Mouse (Mus musculus): ENCODE measurements around the gene Bnipl. TPM values are rescaled to one million over a fixed set of nuclear protein-coding genes. Genes with fewer than 3 reads are reported as not detected.

The Bnipl gene
- polyA plus RNA-seq, 1 experiment from 2014 or later = 0.60 TPM

- 72% methylated on average over 5 of the region's 5 CpGs for WGBS
- Histone ChIP-seq H3K27me3 (ENCODE audit: insufficient read depth, poor library complexity, severe bottlenecking) (no peaks in the 10 kb centered on the region), H3K9me3 (no peaks in the 10 kb centered on the region), H3K36me3 (peaks cover 40% of the 10 kb centered on the region), H3K4me1 (replicated peaks) (peaks cover 28% of the 10 kb centered on the region), H3K4me3 (no peak overlapping the region), H3K27ac (no peak overlapping the region)
- DNase-seq (ENCODE audit: low spot score) = no peak
Measured at GRCm38 (mm10) chr3:95286011-95286410, 35.0 kb upstream of the Bnipl start.

- no peak for DNase-seq (ENCODE audit: low spot score)
- Histone ChIP-seq H3K4me3 (no peak overlapping the region), H3K4me1 (replicated peaks) (peaks cover 34% of the 10 kb centered on the region), H3K27ac (no peak overlapping the region), H3K9me3 (no peaks in the 10 kb centered on the region), H3K27me3 (ENCODE audit: insufficient read depth, poor library complexity, severe bottlenecking) (no peaks in the 10 kb centered on the region), H3K36me3 (peaks cover 34% of the 10 kb centered on the region)
- 93% methylated on average over 5 of the region's 5 CpGs for WGBS
Measured at GRCm38 (mm10) chr3:95285390-95285789, 34.4 kb upstream of the Bnipl start.

GRCm38 (mm10) chr3:95284501-95285281 lies 33.7 kb upstream of the Bnipl start:
- WGBS = 90% methylated on average over 12 of the region's 12 CpGs
- no peaks in the 10 kb centered on the region for H3K9me3 ChIP-seq
- DNase-seq (ENCODE audit: low spot score) = no peak
- H3K36me3 ChIP-seq = peaks cover 27% of the 10 kb centered on the region
- H3K27me3 ChIP-seq (ENCODE audit: insufficient read depth, poor library complexity, severe bottlenecking) = no peaks in the 10 kb centered on the region
- H3K27ac ChIP-seq = no peak overlapping the region
- peak overlapping the region; percentile 78; the same call in 1 of the 2 replicates for H3K4me3 ChIP-seq
- H3K4me1 ChIP-seq (replicated peaks) = peaks cover 34% of the 10 kb centered on the region

GRCm38 (mm10) chr3:95284062-95284461 lies 33.1 kb upstream of the Bnipl start:
- Histone ChIP-seq H3K9me3 (no peaks in the 10 kb centered on the region), H3K36me3 (peaks cover 22% of the 10 kb centered on the region), H3K4me3 (peak overlapping the region; percentile 78), H3K27ac (peak overlapping the region; percentile 96), H3K4me1 (replicated peaks) (peaks cover 34% of the 10 kb centered on the region), H3K27me3 (ENCODE audit: insufficient read depth, poor library complexity, severe bottlenecking) (no peaks in the 10 kb centered on the region)
- DNase-seq (ENCODE audit: low spot score) = no peak
- WGBS = 27% methylated on average over 1 of the region's 1 CpGs

GRCm38 (mm10) chr3:95283589-95283941 lies 32.6 kb upstream of the Bnipl start:
- H3K27ac ChIP-seq = peak overlapping the region; percentile 96
- peak overlapping the region; percentile 78 for H3K4me3 ChIP-seq
- H3K27me3 ChIP-seq (ENCODE audit: insufficient read depth, poor library complexity, severe bottlenecking) = no peaks in the 10 kb centered on the region
- no peaks in the 10 kb centered on the region for H3K9me3 ChIP-seq
- 4% methylated on average over 7 of the region's 7 CpGs for WGBS
- peaks cover 17% of the 10 kb centered on the region for H3K36me3 ChIP-seq
- H3K4me1 ChIP-seq (replicated peaks) = peaks cover 34% of the 10 kb centered on the region
- no peak for DNase-seq (ENCODE audit: low spot score)

- Histone ChIP-seq H3K4me3 (peak overlapping the region; percentile 78), H3K4me1 (replicated peaks) (peaks cover 34% of the 10 kb centered on the region), H3K36me3 (peaks cover 11% of the 10 kb centered on the region), H3K9me3 (no peaks in the 10 kb centered on the region), H3K27me3 (ENCODE audit: insufficient read depth, poor library complexity, severe bottlenecking) (no peaks in the 10 kb centered on the region), H3K27ac (peak overlapping the region; percentile 96)
- DNase-seq (ENCODE audit: low spot score) = peak; percentile 83
- WGBS = under 1% methylated on average over 51 of the region's 51 CpGs
Measured at GRCm38 (mm10) chr3:95282865-95283588, 32.0 kb upstream of the Bnipl start.

DNA sequence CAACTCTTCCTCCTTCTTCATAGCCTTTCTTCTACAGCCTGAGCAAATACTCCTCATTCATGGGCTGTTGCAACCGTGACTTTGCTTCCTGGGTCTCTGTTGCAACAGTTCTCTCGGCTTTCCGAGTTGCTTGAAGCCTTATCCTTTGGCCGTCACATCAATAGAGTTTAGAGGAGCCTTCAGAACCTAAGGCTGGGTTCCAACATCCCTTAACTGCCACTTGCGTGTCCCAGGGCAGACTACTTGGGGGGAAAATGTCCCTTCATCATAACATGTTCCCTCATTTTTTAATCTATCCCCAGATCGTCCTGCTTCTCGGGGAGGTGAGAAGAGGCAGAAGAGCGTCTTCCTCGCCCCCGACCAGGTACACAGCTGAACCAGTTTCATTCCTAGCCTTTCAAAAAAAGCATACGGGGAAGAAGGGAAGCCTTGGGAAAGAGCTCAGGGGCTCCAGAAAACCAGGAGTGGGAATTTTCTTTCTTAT lies 31.4 kb upstream of the Bnipl start:
- no peak for DNase-seq (ENCODE audit: low spot score)
- peak overlapping the region; percentile 96 for H3K27ac ChIP-seq
- H3K4me1 ChIP-seq (replicated peaks) = peaks cover 34% of the 10 kb centered on the region
- WGBS = under 1% methylated on average over 11 of the region's 11 CpGs
- peaks cover 5% of the 10 kb centered on the region for H3K36me3 ChIP-seq
- no peaks in the 10 kb centered on the region for H3K27me3 ChIP-seq (ENCODE audit: insufficient read depth, poor library complexity, severe bottlenecking)
- H3K4me3 ChIP-seq = peak overlapping the region; percentile 78
- H3K9me3 ChIP-seq = no peaks in the 10 kb centered on the region

DNA sequence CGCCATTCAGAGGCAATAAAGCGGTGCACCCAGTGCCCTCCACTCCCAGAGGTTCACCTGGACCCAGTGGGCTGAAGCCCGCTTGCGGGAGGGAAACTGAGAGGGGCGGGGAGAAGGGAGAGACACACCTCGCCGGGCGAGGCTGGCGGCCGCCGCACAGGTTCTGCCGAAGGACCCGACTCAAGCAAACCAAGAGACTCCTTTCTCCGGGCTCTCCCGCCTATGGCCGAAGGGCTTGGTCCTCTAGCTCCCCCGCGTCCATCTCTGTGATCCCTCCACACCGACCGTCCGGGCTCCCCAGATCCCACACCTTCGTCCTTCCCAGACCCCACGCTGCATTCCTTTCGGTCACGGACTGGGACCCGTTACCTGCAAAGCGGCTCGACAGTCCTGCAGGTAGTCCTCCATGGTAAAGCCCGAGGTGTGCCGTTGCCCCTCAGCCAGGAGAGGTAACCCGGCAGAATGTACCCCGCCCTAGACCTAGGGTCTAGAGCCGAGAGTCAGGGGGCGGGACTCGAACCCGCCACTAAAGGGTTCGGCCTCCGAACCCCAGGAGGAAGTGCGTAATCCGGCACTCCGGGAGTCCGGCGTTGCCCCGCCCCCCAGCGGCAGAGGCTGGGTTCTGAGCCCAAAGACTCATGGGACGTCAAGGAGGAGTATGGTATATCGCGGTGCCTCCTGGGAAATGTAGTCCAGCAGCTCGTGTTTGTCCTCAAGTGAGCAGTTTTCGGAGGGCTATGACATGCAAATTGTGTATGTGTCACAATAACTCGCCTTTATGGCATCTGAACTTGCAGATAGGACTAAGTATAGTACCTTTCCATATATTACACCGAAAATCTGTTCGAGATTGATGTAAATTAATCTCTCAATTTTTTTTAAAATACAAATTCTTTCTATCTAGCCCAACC lies 30.5 kb upstream of the Bnipl start, which contains the start of the genes Mindy1 and Prune1:
Mindy1 (plus strand) TSS at position 130 of the 911 bp plus-strand sequence.
Prune1 (minus strand) TSS at position 861 of the 911 bp plus-strand sequence.
- H3K27ac ChIP-seq = peak within 1 kb of the TSS; percentile 96
- H3K4me3 ChIP-seq = peak within 1 kb of the TSS; percentile 78
- peaks cover 2% of the 10 kb centered on the region; the same call in 1 of the 2 replicates for H3K36me3 ChIP-seq
- peaks cover 34% of the 10 kb centered on the region for H3K4me1 ChIP-seq (replicated peaks)
- H3K9me3 ChIP-seq = no peaks in the 10 kb centered on the region
- no peaks in the 10 kb centered on the region for H3K27me3 ChIP-seq (ENCODE audit: insufficient read depth, poor library complexity, severe bottlenecking)
- WGBS = under 1% methylated on average over 53 of the region's 53 CpGs
- DNase-seq (ENCODE audit: low spot score) = peak; percentile 97

DNA sequence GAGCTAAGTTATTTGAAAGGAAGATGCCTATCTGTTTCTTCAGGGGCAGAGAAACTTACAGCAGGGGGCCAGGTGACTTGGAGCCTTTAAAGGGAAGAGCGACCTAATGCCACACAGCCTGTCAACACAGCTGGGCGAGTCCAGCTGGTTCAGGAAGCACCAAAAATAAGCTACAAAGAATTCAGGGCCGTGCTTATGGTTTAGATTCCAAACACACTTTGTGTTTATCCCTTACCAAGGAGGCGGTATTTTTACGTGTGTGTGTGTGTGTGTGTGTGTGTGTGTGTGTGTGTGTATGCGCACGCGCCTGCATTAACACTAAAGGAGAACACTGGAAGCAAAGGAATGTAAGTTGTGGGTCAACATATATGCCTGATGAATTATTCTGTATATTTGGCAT lies 29.8 kb upstream of the Bnipl start:
- Histone ChIP-seq H3K27ac (peak overlapping the region; percentile 96), H3K4me1 (replicated peaks) (peaks cover 34% of the 10 kb centered on the region), H3K4me3 (peak overlapping the region; percentile 78), H3K9me3 (no peaks in the 10 kb centered on the region), H3K27me3 (ENCODE audit: insufficient read depth, poor library complexity, severe bottlenecking) (no peaks in the 10 kb centered on the region), H3K36me3 (no peaks in the 10 kb centered on the region; the same call in 1 of the 2 replicates)
- WGBS = 28% methylated on average over 8 of the region's 8 CpGs
- DNase-seq (ENCODE audit: low spot score) = peak; percentile 18

DNA sequence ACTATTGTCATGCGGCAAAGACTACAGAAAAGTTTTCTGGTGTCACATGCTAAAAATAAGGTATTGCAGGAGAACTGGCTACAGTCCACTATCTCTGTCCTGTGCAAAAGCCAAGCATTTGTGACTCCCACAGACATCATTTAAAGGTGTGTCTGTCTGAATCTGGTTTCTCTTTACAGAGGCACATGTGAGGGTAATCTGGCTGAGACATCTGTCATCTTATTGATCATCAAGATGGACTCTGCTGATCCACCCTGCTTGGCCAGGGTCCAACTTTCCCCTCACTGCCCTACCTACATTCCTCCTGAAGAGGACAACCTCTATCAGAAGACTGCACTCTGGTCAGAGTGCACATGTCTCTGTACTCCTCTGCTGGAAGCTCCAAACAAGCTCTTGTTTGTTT lies 26.2 kb upstream of the Bnipl start:
- no peak overlapping the region for H3K27ac ChIP-seq
- H3K4me3 ChIP-seq = no peak overlapping the region
- H3K27me3 ChIP-seq (ENCODE audit: insufficient read depth, poor library complexity, severe bottlenecking) = no peaks in the 10 kb centered on the region
- peaks cover 19% of the 10 kb centered on the region for H3K36me3 ChIP-seq
- no peaks in the 10 kb centered on the region for H3K9me3 ChIP-seq
- no peak for DNase-seq (ENCODE audit: low spot score)
- WGBS = 94% methylated on average over 1 of the region's 1 CpGs
- H3K4me1 ChIP-seq (replicated peaks) = peaks cover 14% of the 10 kb centered on the region

- Histone ChIP-seq H3K4me1 (replicated peaks) (peaks cover 10% of the 10 kb centered on the region), H3K36me3 (peaks cover 19% of the 10 kb centered on the region), H3K9me3 (no peaks in the 10 kb centered on the region), H3K27me3 (ENCODE audit: insufficient read depth, poor library complexity, severe bottlenecking) (no peaks in the 10 kb centered on the region), H3K4me3 (no peak overlapping the region), H3K27ac (no peak overlapping the region)
- 79% methylated on average over 5 of the region's 5 CpGs for WGBS
- DNase-seq (ENCODE audit: low spot score) = no peak
Measured at GRCm38 (mm10) chr3:95276428-95276934, 25.5 kb upstream of the Bnipl start.

DNA sequence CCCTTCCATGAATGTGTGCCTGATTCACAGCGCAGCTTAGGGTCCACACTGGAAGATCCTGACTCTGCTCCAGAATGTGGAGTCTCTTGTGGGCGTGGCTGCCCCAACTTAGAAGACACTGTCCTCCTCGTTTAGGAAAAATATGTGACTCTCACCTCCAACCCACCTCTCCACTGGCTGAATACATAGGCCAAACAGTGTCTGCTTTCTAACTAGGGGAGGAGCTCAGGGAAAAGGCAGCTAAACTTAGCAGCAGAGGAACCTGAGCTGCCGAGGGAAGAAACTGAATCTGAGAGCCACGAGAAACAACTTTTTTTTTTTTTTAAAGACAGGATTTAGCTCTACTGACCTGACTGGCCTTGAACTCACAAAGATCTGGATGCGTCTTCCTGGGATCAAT lies 24.2 kb upstream of the Bnipl start:
- Histone ChIP-seq H3K36me3 (peaks cover 19% of the 10 kb centered on the region), H3K27ac (no peak overlapping the region), H3K4me1 (replicated peaks) (no peaks in the 10 kb centered on the region), H3K4me3 (no peak overlapping the region), H3K27me3 (ENCODE audit: insufficient read depth, poor library complexity, severe bottlenecking) (no peaks in the 10 kb centered on the region), H3K9me3 (no peaks in the 10 kb centered on the region)
- no peak for DNase-seq (ENCODE audit: low spot score)
- WGBS = 84% methylated on average over 6 of the region's 6 CpGs
